Mouse (Mus musculus) adrenal gland, adult 2 months (tissue): ENCODE measurements at regions not wholly inside any gene's neighbourhood (a gene's known extent, or its start where the extent isn't known, plus 50 kb on each side); places are given as distances from the start of the nearest gene placed in this dataset.

Experiments used
- DNase-seq: peaks from one replicate; pipeline ENCODE4 v3.0.0; 2021

GRCm38 (mm10) chr19:37836900-37837299, 139.3 kb downstream of the Cyp26a1 start:
- no peak for DNase-seq
